Mouse (Mus musculus) adrenal gland, postnatal 25 days (tissue): Measurements from ENCODE around the gene Abcc8. TPM values are rescaled to one million over a fixed set of nuclear protein-coding genes. Genes with fewer than 3 reads are reported as not detected.

ENCODE experiments used
- total RNA-seq: library from RNA; stranded (reverse); gene quantifications from 2 replicates; pipeline ENCODE4 v1.2.3, GENCODE M21; 2021

Gene Abcc8
- total RNA-seq, 1 experiment from 2014 or later = 1.8 TPM

Other genes starting within 250 kb of the Abcc8 start
- 0.15 and 1.9 TPM in 2 replicates for gene Abcc6, start 149.7 kb downstream of the Abcc8 start, total RNA-seq
- gene Nomo1, start 146.3 kb downstream of the Abcc8 start, total RNA-seq = 60.0 and 64.7 TPM in 2 replicates
- gene Kcnj11, start 79.3 kb downstream of the Abcc8 start, total RNA-seq = 1.4 and 1.5 TPM in 2 replicates
- 2.5 and 2.7 TPM in 2 replicates for gene Ush1c, start 58.5 kb upstream of the Abcc8 start, total RNA-seq
- gene Otog, start 61.0 kb upstream of the Abcc8 start, total RNA-seq = 2.3 and 2.4 TPM in 2 replicates
- gene Myod1, start 196.4 kb upstream of the Abcc8 start, total RNA-seq = not detected in 2 replicates
- 0.33 TPM in 2 replicates for gene Kcnc1, start 216.5 kb upstream of the Abcc8 start, total RNA-seq